Mouse (Mus musculus): ENCODE measurements around the gene Eml6. TPM values are rescaled to one million over a fixed set of nuclear protein-coding genes. Genes with fewer than 3 reads are reported as not detected.

The Eml6 gene
- polyA plus RNA-seq, 1 experiment from 2014 or later = 1.4 TPM

GRCm38 (mm10) chr11:29779409-29780026, 246.3 kb downstream of the Eml6 start:
- Histone ChIP-seq H3K27ac (ENCODE audit: low read length) (no peak overlapping the region), H3K9ac (replicated peaks; ENCODE audit: low read length) (no peak overlapping the region), H3K4me1 (ENCODE audit: insufficient read depth, low read length) (no peaks in the 10 kb centered on the region), H3K36me3 (ENCODE audit: insufficient read depth, low read length) (no peaks in the 10 kb centered on the region), H3K4me3 (ENCODE audit: low read length) (no peak overlapping the region), H3K4me2 (replicated peaks; ENCODE audit: low read depth, low read length) (no peak overlapping the region), H3K9me3 (ENCODE audit: low read length) (0 out of 2 replicates have a peak, but pooled peaks cover 2% of the 10 kb centered on the region), H3K27me3 (ENCODE audit: insufficient read depth, low read length) (no peaks in the 10 kb centered on the region)
- ATAC-seq (ENCODE audit: low FRiP score, low TSS enrichment) = no peak
- WGBS = 60% methylated on average over 2 of the region's 2 CpGs

DNA sequence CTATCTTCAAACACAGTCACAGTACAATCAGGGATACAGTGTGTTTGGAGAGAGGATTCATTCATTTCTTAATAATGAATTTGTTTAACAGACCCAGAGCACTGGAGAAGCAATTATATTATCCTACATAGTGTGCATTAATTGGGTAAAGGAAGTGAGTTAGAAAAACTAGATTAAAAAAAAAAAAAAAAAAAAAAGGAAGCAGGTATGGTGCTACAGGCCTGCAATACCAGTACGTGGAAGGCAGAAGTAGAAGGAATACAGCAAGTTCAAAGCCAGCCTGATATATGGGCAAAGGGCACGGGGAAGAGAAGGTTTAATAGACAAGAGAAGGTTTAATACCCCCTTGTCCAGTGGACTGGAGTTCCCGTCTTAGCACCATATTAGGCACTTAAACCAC, 246.9 kb downstream of the Eml6 start:
- Histone ChIP-seq H3K27ac (ENCODE audit: low read length) (no peak overlapping the region), H3K4me1 (ENCODE audit: insufficient read depth, low read length) (no peaks in the 10 kb centered on the region), H3K27me3 (ENCODE audit: insufficient read depth, low read length) (no peaks in the 10 kb centered on the region), H3K36me3 (ENCODE audit: insufficient read depth, low read length) (no peaks in the 10 kb centered on the region), H3K4me2 (replicated peaks; ENCODE audit: low read depth, low read length) (no peak overlapping the region), H3K4me3 (ENCODE audit: low read length) (no peak overlapping the region), H3K9ac (replicated peaks; ENCODE audit: low read length) (no peak overlapping the region), H3K9me3 (ENCODE audit: low read length) (0 out of 2 replicates have a peak, but pooled peaks cover 2% of the 10 kb centered on the region)
- 69% methylated on average over 3 of the region's 3 CpGs for WGBS
- no peak for ATAC-seq (ENCODE audit: low FRiP score, low TSS enrichment)

- no peak for ATAC-seq (ENCODE audit: low FRiP score, low TSS enrichment)
Measured at GRCm38 (mm10) chr11:29777964-29778363, 247.9 kb downstream of the Eml6 start.

GRCm38 (mm10) chr11:29774760-29775159, 251.1 kb downstream of the Eml6 start:
- Histone ChIP-seq H3K4me3 (ENCODE audit: low read length) (no peak overlapping the region), H3K4me2 (replicated peaks; ENCODE audit: low read depth, low read length) (no peak overlapping the region), H3K4me1 (ENCODE audit: insufficient read depth, low read length) (no peaks in the 10 kb centered on the region), H3K27me3 (ENCODE audit: insufficient read depth, low read length) (no peaks in the 10 kb centered on the region), H3K27ac (ENCODE audit: low read length) (no peak overlapping the region), H3K9ac (replicated peaks; ENCODE audit: low read length) (no peak overlapping the region), H3K36me3 (ENCODE audit: insufficient read depth, low read length) (no peaks in the 10 kb centered on the region), H3K9me3 (ENCODE audit: low read length) (0 out of 2 replicates have a peak, but pooled peaks cover 2% of the 10 kb centered on the region)
- WGBS = 66% methylated on average over 2 of the region's 2 CpGs
- ATAC-seq (ENCODE audit: low FRiP score, low TSS enrichment) = no peak

More at GRCm38 (mm10) chr11:29777964-29778363, 247.9 kb downstream of the Eml6 start:
- Histone ChIP-seq H3K4me3 (ENCODE audit: low read length) (no peak overlapping the region), H3K9ac (replicated peaks; ENCODE audit: low read length) (no peak overlapping the region), H3K27me3 (ENCODE audit: insufficient read depth, low read length) (no peaks in the 10 kb centered on the region), H3K4me1 (ENCODE audit: insufficient read depth, low read length) (no peaks in the 10 kb centered on the region), H3K27ac (ENCODE audit: low read length) (no peak overlapping the region), H3K4me2 (replicated peaks; ENCODE audit: low read depth, low read length) (no peak overlapping the region), H3K9me3 (ENCODE audit: low read length) (0 out of 2 replicates have a peak, but pooled peaks cover 2% of the 10 kb centered on the region), H3K36me3 (ENCODE audit: insufficient read depth, low read length) (no peaks in the 10 kb centered on the region)

DNA sequence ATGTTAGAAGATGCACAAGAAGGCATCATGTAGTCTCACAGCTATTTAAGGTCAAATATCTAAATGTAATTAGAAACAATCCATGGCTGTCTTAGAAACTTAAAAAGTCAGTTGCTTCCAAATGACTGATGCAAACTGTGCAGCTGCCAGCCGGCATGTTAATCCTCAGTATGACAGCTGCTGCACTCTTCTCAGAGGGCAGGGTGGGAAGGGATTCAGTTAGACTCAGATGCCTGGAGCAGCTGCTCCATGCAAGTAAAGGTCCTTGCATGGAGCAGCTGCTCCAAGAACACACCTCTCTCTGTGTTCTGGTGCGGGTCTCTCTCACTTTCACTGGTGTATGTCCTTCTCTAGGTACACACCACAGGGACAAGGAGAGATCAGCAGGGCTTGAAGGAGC, 251.5 kb downstream of the Eml6 start:
- Histone ChIP-seq H3K4me1 (ENCODE audit: insufficient read depth, low read length) (no peaks in the 10 kb centered on the region), H3K36me3 (ENCODE audit: insufficient read depth, low read length) (no peaks in the 10 kb centered on the region), H3K4me3 (ENCODE audit: low read length) (no peak overlapping the region), H3K9ac (replicated peaks; ENCODE audit: low read length) (no peak overlapping the region), H3K27ac (ENCODE audit: low read length) (no peak overlapping the region), H3K27me3 (ENCODE audit: insufficient read depth, low read length) (no peaks in the 10 kb centered on the region), H3K4me2 (replicated peaks; ENCODE audit: low read depth, low read length) (no peak overlapping the region), H3K9me3 (ENCODE audit: low read length) (0 out of 2 replicates have a peak, but pooled peaks cover 2% of the 10 kb centered on the region)
- 67% methylated on average over 2 of the region's 2 CpGs for WGBS
- ATAC-seq (ENCODE audit: low FRiP score, low TSS enrichment) = no peak

DNA sequence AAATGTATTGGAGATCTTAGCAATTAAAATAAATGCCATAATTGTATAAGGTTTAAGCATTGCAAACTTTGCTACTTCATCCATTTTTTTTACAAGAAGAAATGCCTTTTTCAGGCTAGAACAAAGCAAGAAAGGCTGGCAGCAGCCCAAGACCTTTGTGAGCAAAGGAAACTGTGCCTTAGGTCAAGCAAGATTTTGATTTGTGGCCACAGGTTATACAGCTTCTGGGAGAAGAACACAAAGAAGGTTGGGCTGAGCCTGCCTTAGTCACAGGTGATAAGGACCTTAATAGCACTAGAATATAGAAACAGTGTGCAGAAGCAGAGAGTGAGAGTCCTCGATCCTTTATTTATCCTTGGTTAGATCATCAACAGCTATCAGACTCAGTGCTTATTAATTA, 253.6 kb downstream of the Eml6 start:
- no peaks in the 10 kb centered on the region for H3K9me3 ChIP-seq (ENCODE audit: low read length)
- H3K27ac ChIP-seq (ENCODE audit: low read length) = no peak overlapping the region
- H3K9ac ChIP-seq (replicated peaks; ENCODE audit: low read length) = no peak overlapping the region
- H3K27me3 ChIP-seq (ENCODE audit: insufficient read depth, low read length) = no peaks in the 10 kb centered on the region
- H3K4me2 ChIP-seq (replicated peaks; ENCODE audit: low read depth, low read length) = no peak overlapping the region
- no peak for ATAC-seq (ENCODE audit: low FRiP score, low TSS enrichment)
- 77% methylated on average over 1 of the region's 1 CpGs for WGBS
- H3K4me3 ChIP-seq (ENCODE audit: low read length) = no peak overlapping the region
- H3K36me3 ChIP-seq (ENCODE audit: insufficient read depth, low read length) = no peaks in the 10 kb centered on the region
- no peaks in the 10 kb centered on the region for H3K4me1 ChIP-seq (ENCODE audit: insufficient read depth, low read length)

DNA sequence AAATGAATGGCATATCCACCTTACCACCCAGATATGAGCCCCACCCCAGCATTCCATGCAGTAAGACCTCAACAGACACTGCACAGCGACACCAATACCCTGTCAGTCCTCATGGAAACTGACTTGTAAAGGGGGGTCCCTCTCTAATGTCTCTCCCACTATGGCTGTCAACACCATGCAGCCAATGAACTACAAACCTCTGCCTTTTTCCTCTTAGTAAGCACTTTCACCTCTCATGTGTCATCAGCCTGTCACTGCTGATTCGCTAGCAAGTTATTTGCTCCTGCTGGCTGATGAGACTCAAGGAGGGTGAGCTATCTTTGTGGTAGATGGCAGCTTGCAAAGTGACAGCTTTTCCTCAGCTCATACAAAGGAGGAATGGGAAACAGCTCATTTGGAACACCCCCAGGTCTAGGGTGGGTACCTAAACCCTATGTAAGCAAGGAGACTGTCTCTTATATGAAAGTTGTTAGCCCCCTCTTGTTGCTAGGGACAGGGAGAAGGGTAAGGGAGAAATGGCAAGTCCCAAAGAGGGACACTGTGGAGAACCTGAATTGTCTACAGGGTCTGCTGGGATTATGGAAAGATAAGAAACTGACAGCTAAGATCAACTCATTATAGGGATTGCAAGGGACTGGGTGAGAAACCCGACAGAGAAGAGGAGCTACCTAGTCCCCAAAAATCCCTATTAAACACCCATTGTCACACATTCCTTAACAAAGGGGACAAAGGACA, 255.0 kb downstream of the Eml6 start:
- Histone ChIP-seq H3K9ac (replicated peaks; ENCODE audit: low read length) (no peak overlapping the region), H3K27ac (ENCODE audit: low read length) (no peak overlapping the region), H3K36me3 (ENCODE audit: insufficient read depth, low read length) (no peaks in the 10 kb centered on the region), H3K4me3 (ENCODE audit: low read length) (no peak overlapping the region), H3K4me2 (replicated peaks; ENCODE audit: low read depth, low read length) (no peak overlapping the region), H3K27me3 (ENCODE audit: insufficient read depth, low read length) (no peaks in the 10 kb centered on the region), H3K9me3 (ENCODE audit: low read length) (no peaks in the 10 kb centered on the region), H3K4me1 (ENCODE audit: insufficient read depth, low read length) (no peaks in the 10 kb centered on the region)
- WGBS = 78% methylated on average over 3 of the region's 3 CpGs
- no peak for ATAC-seq (ENCODE audit: low FRiP score, low TSS enrichment)

DNA sequence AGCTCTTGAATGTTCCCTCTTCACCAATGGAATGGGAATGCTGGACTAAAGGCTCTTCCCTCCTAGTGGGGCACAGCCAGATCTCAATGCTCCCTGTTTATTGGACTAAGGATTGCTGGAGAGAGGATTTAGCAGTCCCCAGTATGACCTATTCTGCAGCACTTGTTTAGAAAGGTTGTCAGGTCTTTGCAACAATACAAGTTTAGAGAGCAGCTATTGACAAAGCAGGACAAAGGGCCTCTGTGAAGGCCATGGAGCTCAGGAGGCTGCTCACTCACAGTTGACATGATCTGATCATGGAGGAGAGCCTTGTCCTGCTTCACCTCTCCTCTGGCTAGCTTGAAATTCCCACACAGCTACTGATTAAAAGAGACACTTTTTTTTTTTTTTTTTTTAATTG, 257.3 kb downstream of the Eml6 start:
- ATAC-seq (ENCODE audit: low FRiP score, low TSS enrichment) = no peak
- Histone ChIP-seq H3K4me1 (ENCODE audit: insufficient read depth, low read length) (0 out of 2 replicates have a peak, but pooled peaks cover 4% of the 10 kb centered on the region), H3K4me3 (ENCODE audit: low read length) (no peak overlapping the region), H3K4me2 (replicated peaks; ENCODE audit: low read depth, low read length) (no peak overlapping the region), H3K27ac (ENCODE audit: low read length) (no peak overlapping the region), H3K36me3 (ENCODE audit: insufficient read depth, low read length) (no peaks in the 10 kb centered on the region), H3K27me3 (ENCODE audit: insufficient read depth, low read length) (no peaks in the 10 kb centered on the region), H3K9me3 (ENCODE audit: low read length) (no peaks in the 10 kb centered on the region), H3K9ac (replicated peaks; ENCODE audit: low read length) (no peak overlapping the region)

GRCm38 (mm10) chr11:29766313-29766982, 259.4 kb downstream of the Eml6 start:
- Histone ChIP-seq H3K27me3 (ENCODE audit: insufficient read depth, low read length) (no peaks in the 10 kb centered on the region), H3K27ac (ENCODE audit: low read length) (no peak overlapping the region), H3K4me2 (replicated peaks; ENCODE audit: low read depth, low read length) (no peak overlapping the region), H3K9ac (replicated peaks; ENCODE audit: low read length) (no peak overlapping the region), H3K4me3 (ENCODE audit: low read length) (no peak overlapping the region), H3K36me3 (ENCODE audit: insufficient read depth, low read length) (no peaks in the 10 kb centered on the region), H3K9me3 (ENCODE audit: low read length) (no peaks in the 10 kb centered on the region), H3K4me1 (ENCODE audit: insufficient read depth, low read length) (0 out of 2 replicates have a peak, but pooled peaks cover 4% of the 10 kb centered on the region)
- 86% methylated on average over 11 of the region's 11 CpGs for WGBS
- ATAC-seq (ENCODE audit: low FRiP score, low TSS enrichment) = no peak

GRCm38 (mm10) chr11:29765063-29765462, 260.8 kb downstream of the Eml6 start:
- ATAC-seq (ENCODE audit: low FRiP score, low TSS enrichment) = no peak
- 0 out of 2 replicates have a peak, but pooled peaks cover 4% of the 10 kb centered on the region for H3K4me1 ChIP-seq (ENCODE audit: insufficient read depth, low read length)
- no peaks in the 10 kb centered on the region for H3K27me3 ChIP-seq (ENCODE audit: insufficient read depth, low read length)
- no peak overlapping the region for H3K27ac ChIP-seq (ENCODE audit: low read length)
- H3K4me2 ChIP-seq (replicated peaks; ENCODE audit: low read depth, low read length) = no peak overlapping the region
- WGBS = 57% methylated on average over 4 of the region's 4 CpGs
- no peak overlapping the region for H3K9ac ChIP-seq (replicated peaks; ENCODE audit: low read length)
- H3K4me3 ChIP-seq (ENCODE audit: low read length) = no peak overlapping the region
- no peaks in the 10 kb centered on the region for H3K36me3 ChIP-seq (ENCODE audit: insufficient read depth, low read length)
- H3K9me3 ChIP-seq (ENCODE audit: low read length) = no peaks in the 10 kb centered on the region

Data from kidney, embryonic 16.5 days (tissue).